Mouse (Mus musculus) testis, adult 2 months (tissue): Measurements from ENCODE around the gene Fam83b.

Source experiments
- CTCF ChIP-seq: fragments of 200-500 bp; IDR thresholded peaks from 2 replicates; pipeline ENCODE4 v1.5.1; 2012; ENCODE audit warnings: low read depth, mild to moderate bottlenecking, inconsistent platforms, low read length, moderate library complexity; ENCODE audit not compliant: control insufficient read depth, insufficient read depth, insufficient replicate concordance
- POLR2A ChIP-seq: fragments of 200-500 bp; IDR thresholded peaks from 2 replicates; pipeline ENCODE4 v1.6.1; 2012; ENCODE audit warnings: low read depth, mild to moderate bottlenecking, inconsistent platforms, low read length, moderate library complexity; ENCODE audit not compliant: control insufficient read depth

DNA sequence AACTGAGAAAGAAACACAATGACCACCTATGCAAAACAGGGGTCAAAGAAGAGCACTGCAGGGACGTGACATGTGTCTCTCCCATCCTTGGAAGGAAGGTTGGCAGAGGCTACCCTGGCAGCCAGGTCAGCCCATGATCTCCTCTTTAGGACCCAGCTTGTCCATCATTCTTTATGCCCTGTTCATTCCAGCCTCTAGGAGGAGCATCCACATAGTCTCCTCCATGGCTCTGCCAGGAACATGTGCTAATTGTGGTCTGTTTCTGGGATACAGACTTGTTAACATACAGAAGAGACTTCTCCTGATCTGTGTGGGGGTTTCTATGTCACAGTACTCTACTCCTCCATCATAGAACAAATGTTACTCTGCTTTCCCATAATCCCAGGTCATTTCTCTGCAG lies 48.3 kb downstream of the Fam83b start:
- no peak for TF ChIP-seq POLR2A
- no peak for TF ChIP-seq CTCF
